Mouse (Mus musculus): ENCODE results near the gene Polq.
"Not testable (repeated sequence)": the region's sequence is repeated elsewhere in the genome, so short reads cannot be mapped to it uniquely, and the experiment has no call there.

Polq gene

DNA sequence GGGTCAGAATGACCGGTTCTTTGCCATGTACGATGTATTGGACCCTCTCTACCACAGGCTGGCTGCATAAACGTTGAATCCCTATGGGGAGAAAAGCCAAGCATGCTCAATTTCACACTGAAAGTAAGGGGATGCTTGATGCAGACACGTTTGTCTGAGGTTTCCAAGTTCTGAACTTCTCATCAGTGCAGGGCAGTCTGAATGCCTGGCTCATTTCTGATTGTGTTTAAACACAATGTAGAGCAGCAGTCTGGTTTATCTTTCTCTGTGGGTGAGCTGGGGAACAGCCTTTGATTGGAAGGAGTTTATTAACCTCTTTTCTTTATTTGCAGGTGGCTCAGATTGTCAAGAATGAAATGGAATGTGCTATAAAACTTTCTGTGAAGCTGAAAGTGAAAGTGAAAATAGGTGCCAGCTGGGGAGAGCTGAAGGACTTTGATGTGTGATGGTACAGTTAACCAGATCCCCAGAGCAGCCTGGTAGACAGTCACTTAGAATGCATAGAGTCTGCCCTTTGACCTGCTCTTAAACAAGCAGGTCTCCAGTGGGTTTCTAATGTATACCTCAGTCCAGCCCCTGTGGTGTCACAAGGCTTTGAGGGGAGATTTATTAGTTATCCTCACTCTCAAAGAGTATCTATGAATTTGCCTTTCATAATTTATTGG, 82.7 kb downstream of the Polq start:
- peak in 1 of 2 experiments; percentile 38 for DNase-seq (ENCODE audit: inconsistent age in 2 of 2, low spot score in 1 of 2)

DNA sequence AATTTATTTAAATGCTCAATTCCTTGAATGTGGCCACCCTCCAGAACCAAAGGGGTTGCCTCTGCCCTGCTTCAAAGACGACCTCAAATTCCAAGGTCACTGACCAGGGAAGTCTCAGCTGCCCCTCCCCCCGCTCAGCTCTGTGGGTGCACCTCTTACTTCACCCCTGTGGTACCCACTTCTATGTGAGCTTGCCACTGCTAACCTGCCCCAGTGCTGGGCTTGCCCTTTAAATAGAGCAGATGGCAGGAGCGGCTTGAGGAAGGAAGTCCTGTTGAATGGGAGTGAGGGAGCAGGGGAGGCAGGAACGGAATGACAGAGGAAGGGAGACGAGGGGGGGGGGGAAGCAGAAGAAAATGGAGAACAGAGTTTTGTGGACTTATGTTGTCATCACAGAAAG, 97.2 kb downstream of the Polq start:
- DNase-seq (ENCODE audit: inconsistent age in 2 of 2, low spot score in 1 of 2), result peak; percentile 9 to 26

DNA sequence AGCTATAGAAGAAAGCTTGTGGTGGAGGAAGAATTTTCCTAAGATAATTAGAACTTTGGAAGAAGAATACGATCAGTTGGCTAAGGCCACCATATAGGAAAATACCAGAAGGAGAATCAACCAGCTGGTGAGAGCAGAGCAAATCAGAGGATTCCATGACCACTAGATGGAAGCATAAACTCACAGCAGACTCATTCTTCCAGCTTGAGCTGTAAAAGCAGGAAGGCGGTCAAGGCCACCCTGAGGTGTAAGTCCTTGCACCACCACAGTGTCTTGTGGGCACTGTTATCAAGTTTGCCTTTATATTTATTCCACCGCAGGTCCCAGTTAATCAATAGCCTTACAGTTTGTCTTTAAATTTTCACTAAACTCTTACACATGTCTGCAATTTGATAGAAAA, 97.7 kb downstream of the Polq start:
- peak; percentile 54 to 85 for DNase-seq (ENCODE audit: inconsistent age in 2 of 2, low spot score in 1 of 2)

DNA sequence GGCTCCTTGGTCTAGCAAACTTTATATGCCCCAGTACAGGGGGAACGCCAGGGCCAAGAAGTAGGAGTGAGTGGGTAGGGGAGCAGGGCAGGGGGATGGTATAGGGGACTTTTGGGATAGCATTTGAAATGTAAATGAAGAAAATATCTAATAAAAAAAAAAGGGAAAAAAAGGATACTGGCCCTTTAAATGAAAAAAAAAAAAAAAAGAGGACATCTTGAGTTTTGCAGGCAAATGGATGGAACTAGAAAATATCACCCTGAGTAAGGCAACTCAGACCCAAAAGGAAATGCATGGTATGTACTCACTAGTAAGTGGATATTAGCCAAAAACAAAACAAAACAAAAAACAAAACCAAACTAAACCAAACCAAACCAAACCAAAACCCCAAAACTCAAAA, 113.6 kb downstream of the Polq start:
- not testable (repeated sequence) for DNase-seq (ENCODE audit: inconsistent age in 2 of 2, low spot score in 1 of 2)
